Comparison of ENCODE assay signal across 20 mouse cellular contexts in the genomic region with DNA sequence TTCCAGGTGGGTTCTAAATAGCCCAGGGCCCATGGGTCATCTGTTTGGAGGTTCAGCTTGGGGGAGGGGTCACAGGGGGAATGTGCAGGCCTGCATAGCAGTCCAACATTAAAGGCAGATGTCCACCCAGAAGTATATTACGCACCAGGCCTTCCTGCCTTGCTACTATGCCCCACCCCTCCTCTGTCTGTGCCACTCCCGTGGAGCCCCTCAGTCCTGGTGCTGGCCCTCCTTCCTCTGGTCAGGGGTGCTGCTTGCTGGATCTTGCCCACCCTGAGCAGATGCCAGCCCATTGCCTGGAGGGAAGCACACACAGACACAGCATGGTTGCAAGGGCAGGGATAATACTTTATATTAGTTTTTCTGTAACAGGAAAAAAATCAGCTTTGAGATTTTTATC. TPM values are rescaled to one million over a fixed set of nuclear protein-coding genes. Genes with fewer than 3 reads are reported as not detected.
A peak's percentile ranks its signal among the peaks of the same experiment; 100 is the strongest.
DNase-seq lines count a peak whose midpoint lies in the region; ATAC-seq and TF ChIP-seq lines count a peak whose summit lies in the region.
"Had no signal": no experiment of that assay in that cellular context is flagged by ENCODE, and none has a peak within 500 bp of the region (broad histone marks: within the 10 kb centered on the region; RNA-seq: fewer than 3 reads in every experiment).

No protein-coding gene starts in this region.

- ATAC-seq in midbrain, embryonic 11.5 days (ENCODE audit: low FRiP score), result no peak
- ATAC-seq: forebrain, embryonic 14.5 days; forebrain, postnatal 0 days had no signal

- peaks cover 12% of the 10 kb centered on the region for H3K4me1 ChIP-seq in heart, adult 2 months (ENCODE audit: control insufficient read depth, insufficient read depth, low read length)
- H3K4me1 ChIP-seq in brown adipose tissue, adult 24 weeks (ENCODE audit: control insufficient read depth, insufficient read depth, insufficient read length, low read length), result peaks cover 6% of the 10 kb centered on the region
- no peaks in the 10 kb centered on the region; the same call in 1 of the 2 replicates for H3K4me1 ChIP-seq in midbrain, embryonic 11.5 days (ENCODE audit: control insufficient read depth, insufficient read depth, low read length)

- H3K36me3 ChIP-seq in heart, adult 2 months (ENCODE audit: control insufficient read depth, insufficient read depth, low read length), result no peaks in the 10 kb centered on the region
- H3K36me3 ChIP-seq in midbrain, embryonic 11.5 days (ENCODE audit: control insufficient read depth, insufficient read depth, low read length), result no peaks in the 10 kb centered on the region
- H3K36me3 ChIP-seq: embryonic facial prominence, embryonic 10.5 days; embryonic facial prominence, embryonic 12.5 days; forebrain, embryonic 12.5 days had no signal

- no peak for TF ChIP-seq CTCF in gastrocnemius, adult 2 months (IDR thresholded peaks at IDR 0.05)
- no peak for TF ChIP-seq CTCF in heart, adult 2 months (IDR thresholded peaks at IDR 0.05)

- intact Hi-C loops in gastrocnemius, adult 2 months (cut with DNase I), result no loop called here
- intact Hi-C loops in heart, adult 2 months (cut with DNase I), result loop anchor here (2.0 kb wide), 1 partner anchor 52 kb away; no protein-coding TSS in a partner anchor

- H3K9me3 ChIP-seq in midbrain, embryonic 11.5 days (ENCODE audit: control insufficient read depth, low read length), result no peaks in the 10 kb centered on the region
- H3K9me3 ChIP-seq: embryonic facial prominence, embryonic 10.5 days; embryonic facial prominence, embryonic 12.5 days; forebrain, embryonic 12.5 days had no signal

- 69% methylated on average over 2 of the region's 2 CpGs for WGBS in heart, adult 2 months
- 78% methylated on average over 2 of the region's 2 CpGs for WGBS in midbrain, embryonic 11.5 days

- peak overlapping the region; percentile 66 for H3K27ac ChIP-seq in gastrocnemius, adult 2 months
- H3K27ac ChIP-seq in heart, adult 2 months, result peak overlapping the region; percentile 79
- H3K27ac ChIP-seq in brown adipose tissue, adult 24 weeks (replicated peaks; ENCODE audit: low read depth, low read length), result peak overlapping the region; percentile 85
- no peak overlapping the region for H3K27ac ChIP-seq in midbrain, embryonic 11.5 days (ENCODE audit: low read depth, low read length)
- H3K27ac ChIP-seq: embryonic facial prominence, embryonic 10.5 days; embryonic facial prominence, embryonic 12.5 days; forebrain, embryonic 12.5 days had no signal

- no peaks in the 10 kb centered on the region for H3K79me2 ChIP-seq in heart, adult 2 months (replicated peaks; ENCODE audit: control insufficient read depth, insufficient read depth, low read length)

- H3K4me3 ChIP-seq in gastrocnemius, adult 2 months, result no peak overlapping the region
- no peak overlapping the region for H3K4me3 ChIP-seq in heart, adult 2 months
- H3K4me3 ChIP-seq in brown adipose tissue, adult 24 weeks (ENCODE audit: insufficient read depth, low read depth, low read length), result no peak overlapping the region
- no peak overlapping the region for H3K4me3 ChIP-seq in midbrain, embryonic 11.5 days (ENCODE audit: low read depth, low read length)
- H3K4me3 ChIP-seq: embryonic facial prominence, embryonic 10.5 days; embryonic facial prominence, embryonic 12.5 days; forebrain, embryonic 12.5 days had no signal

- H3K4me2 ChIP-seq in midbrain, embryonic 11.5 days, result no peak overlapping the region
- H3K4me2 ChIP-seq: embryonic facial prominence, embryonic 12.5 days; forebrain, embryonic 12.5 days had no signal

- no peak overlapping the region; the same call in 1 of the 2 replicates for H3K9ac ChIP-seq in heart, adult 2 months (ENCODE audit: low read depth, low read length)
- H3K9ac ChIP-seq in midbrain, embryonic 11.5 days (ENCODE audit: low read length), result no peak overlapping the region
- H3K9ac ChIP-seq: embryonic facial prominence, embryonic 12.5 days; forebrain, embryonic 12.5 days; forebrain, postnatal 0 days had no signal

- no peak for DNase-seq in gastrocnemius, adult 2 months
- no peak for DNase-seq in gastrocnemius, adult 8-10 months (ENCODE audit: low spot score in 2 of 2)
- no peak for DNase-seq in heart, adult 2 months
- no peak for DNase-seq in heart, adult 18-20 months
- DNase-seq in midbrain, embryonic 11.5 days (ENCODE audit: low spot score, missing footprints), result no peak
- DNase-seq: adrenal gland, adult 2 months; cerebellum, adult 11-12 months; cerebellum, adult 2 months; cerebellum, adult 9-10 months; cerebellum, postnatal 10 days; cerebellum, postnatal 25 days; forebrain, postnatal 0 days had no signal

- H3K27me3 ChIP-seq in heart, adult 2 months (ENCODE audit: control insufficient read depth, insufficient read depth, low read length), result no peaks in the 10 kb centered on the region
- no peaks in the 10 kb centered on the region for H3K27me3 ChIP-seq in midbrain, embryonic 11.5 days (ENCODE audit: control insufficient read depth, insufficient read depth, low read length)
- H3K27me3 ChIP-seq: embryonic facial prominence, embryonic 12.5 days; forebrain, embryonic 12.5 days had no signal

- no peak for TF ChIP-seq EP300 in heart, adult 2 months (IDR thresholded peaks at IDR 0.05; ENCODE audit: insufficient read depth, low read depth, low read length)

- no peak for TF ChIP-seq POLR2A in heart, adult 2 months (IDR thresholded peaks at IDR 0.05; ENCODE audit: insufficient read depth, low read depth, low read length)

RNA-seq across cellular contexts. Expression of gene Slc1a7, which starts 46.3 kb away (rescaled TPM):
- under 1 TPM; 0.10 to 0.17 TPM for total RNA-seq in gastrocnemius, adult 2 months (2021)
- under 1 TPM in 3 of 4 experiments, not detected in 1; 0.15 to 0.27 (median 0.16) TPM for total RNA-seq in gastrocnemius, adult 8-10 months (2022)
- total RNA-seq in heart, adult 2 months (2021), result under 1 TPM; 0.21 to 0.32 TPM
- polyA plus RNA-seq in heart, adult 2 months (2012; rRNA removed), result 1.2 and 1.9 TPM in 2 replicates
- under 1 TPM in 1 of 2 experiments, not detected in 1; 0.10 TPM for total RNA-seq in heart, adult 18-20 months (2021)
- not detected in 2 replicates for polyA plus RNA-seq in brown adipose tissue, adult 24 weeks (2012; ENCODE audit: insufficient read depth, insufficient read length, missing spikeins)
- polyA plus RNA-seq in midbrain, embryonic 11.5 days (2014; fragmentation: Nextera tagmentation; extraction: Ambion mirVana), result not detected in 2 replicates
- total RNA-seq: forebrain, postnatal 0 days; MEL had no signal
- polyA plus RNA-seq: C2C12; embryonic facial prominence, embryonic 10.5 days; embryonic facial prominence, embryonic 12.5 days; embryonic facial prominence, embryonic 14.5 days; forebrain, embryonic 12.5 days; forebrain, embryonic 14.5 days had no signal
